Mouse (Mus musculus): Measurements from ENCODE around the gene Dxo. TPM values are rescaled to one million over a fixed set of nuclear protein-coding genes. Genes with fewer than 3 reads are reported as not detected.

Dxo gene
- total RNA-seq (2023): 10 to 100 TPM; 49.0 to 49.1 TPM

DNA sequence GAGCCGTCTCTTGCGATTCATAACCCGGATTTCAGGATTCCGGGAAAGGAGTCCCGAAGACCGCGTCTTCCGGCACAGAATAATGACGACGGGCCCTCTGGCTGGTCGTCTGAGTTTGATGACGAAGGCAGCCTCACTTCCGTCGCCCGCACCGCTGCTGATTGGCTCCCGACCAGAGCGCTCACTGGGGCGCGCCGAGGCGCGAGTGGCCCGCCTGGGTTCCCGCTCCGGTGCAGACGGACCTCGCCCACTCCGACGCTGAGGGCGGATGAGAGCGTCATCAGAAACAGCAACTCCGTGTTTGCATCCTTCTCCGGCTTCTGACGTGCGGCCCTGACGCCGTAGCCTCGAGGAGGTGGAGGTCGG is at the start of gene Dxo, which contains the start of gene Stk19:
Gene Dxo, plus strand, starts transcription at position 164 of the 366 bp plus-strand sequence.
Gene Stk19, minus strand, starts transcription at position 90 of the 366 bp plus-strand sequence.

GRCm38 (mm10) chr17:34804301-34804700 is 32.5 kb upstream of the Dxo start, which contains the start of gene Cyp21a1:
TSS of gene Cyp21a1 (minus strand) at chr17:34804561.

DNA sequence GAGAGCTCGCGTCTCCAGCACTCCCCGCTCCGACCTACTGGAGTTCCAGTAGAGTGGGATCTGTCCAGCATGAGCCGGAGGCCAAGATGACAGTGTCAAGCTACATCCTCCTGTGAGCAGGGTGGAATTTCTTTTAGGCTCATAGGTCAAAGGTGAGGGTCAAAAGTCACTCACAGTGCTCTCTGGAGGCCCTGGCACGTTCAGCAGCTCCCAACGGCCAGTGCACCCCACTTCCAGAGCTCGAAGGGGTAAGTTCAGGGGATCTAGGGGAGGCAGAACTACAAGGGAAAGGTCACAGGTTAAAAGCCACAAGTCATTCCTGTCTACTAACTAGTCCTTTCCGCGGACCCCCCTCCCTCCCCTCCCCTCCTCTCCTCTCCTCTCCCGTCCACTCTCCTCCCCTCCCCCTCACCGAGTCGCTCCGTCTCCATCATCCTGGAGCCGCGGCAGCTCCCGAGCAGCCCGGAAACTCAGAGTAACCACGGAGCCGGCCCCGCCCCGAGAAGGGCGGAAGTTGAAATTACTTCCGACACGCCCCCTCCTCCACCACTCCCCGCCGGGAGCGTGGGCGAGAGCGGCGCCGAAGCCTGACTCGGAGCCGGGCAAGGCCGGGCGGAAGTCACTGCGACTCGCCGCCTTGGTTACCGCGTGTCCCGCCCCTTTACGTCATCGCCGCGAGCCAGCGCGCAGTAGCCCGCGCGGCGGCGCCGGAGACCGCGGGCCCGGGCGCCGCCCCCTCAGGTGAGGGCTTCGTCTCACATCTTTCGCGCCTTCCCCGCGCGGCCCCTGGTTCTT is 13.1 kb downstream of the Dxo start, which contains the start of the genes Skiv2l and Nelfe:
Gene Skiv2l, minus strand, starts transcription at position 489 of the 795 bp plus-strand sequence.
Gene Nelfe, plus strand, starts transcription at position 670 of the 795 bp plus-strand sequence.

GRCm38 (mm10) chr17:34862416-34863081 is 25.7 kb downstream of the Dxo start, which contains the start of gene Cfb:
TSS of gene Cfb (minus strand) at chr17:34862518.

DNA sequence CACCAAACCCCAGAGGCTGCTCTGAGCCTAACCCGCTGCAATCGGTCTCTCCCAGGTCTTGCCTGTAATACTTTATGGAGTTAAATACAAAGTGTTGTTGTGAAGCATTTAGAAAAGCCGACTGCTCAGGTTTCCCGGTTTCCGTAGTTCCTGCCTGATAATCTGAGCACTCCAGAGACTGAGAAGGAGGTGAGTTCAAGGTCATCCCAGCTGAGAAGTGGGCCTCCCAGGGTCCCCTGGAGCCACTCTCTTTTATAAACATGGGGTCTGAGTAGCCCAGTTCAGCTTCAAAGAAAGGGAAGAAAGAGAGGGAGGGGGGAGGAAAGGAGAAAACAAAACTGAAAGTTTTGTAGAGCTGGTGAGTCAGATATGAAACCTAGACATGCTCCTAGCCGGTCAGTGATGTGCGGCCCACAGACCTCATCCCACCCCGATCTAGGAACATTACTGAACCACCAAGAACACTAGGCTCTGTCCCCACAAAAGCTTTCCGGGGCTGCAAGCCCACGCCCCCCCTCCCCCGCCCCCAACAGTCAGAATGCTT is 42.6 kb downstream of the Dxo start, which contains the start of gene Zbtb12:
Gene Zbtb12, plus strand, starts transcription at position 148 of the 544 bp plus-strand sequence.

GRCm38 (mm10) chr17:34881683-34882310 is 45.0 kb downstream of the Dxo start, which contains the start of gene Gm20547:
TSS of gene Gm20547 (minus strand) at chr17:34882042.

Other genes with a start within 250 kb of the Dxo start
- gene Gpsm3, start 247.2 kb upstream of the Dxo start, total RNA-seq (2023): 100 to 1,000 TPM; 376 to 393 TPM
- gene Pbx2, start 245.8 kb upstream of the Dxo start, total RNA-seq (2023): 10 to 100 TPM; 94.8 to 99.9 TPM
- gene Ager, start 239.2 kb upstream of the Dxo start, total RNA-seq (2023): 1 to 10 TPM; 5.8 to 7.0 TPM
- 10 to 100 TPM; 38.2 to 39.0 TPM for gene Rnf5, start 233.3 kb upstream of the Dxo start, total RNA-seq (2023)
- gene Agpat1, start 232.8 kb upstream of the Dxo start, total RNA-seq (2023): 10 to 100 TPM; 55.4 to 56.5 TPM
- gene Egfl8, start 221.0 kb upstream of the Dxo start, total RNA-seq (2023): 1 to 10 TPM; 5.0 to 5.5 TPM
- gene Ppt2, start 208.5 kb upstream of the Dxo start, total RNA-seq (2023): 10 to 100 TPM; 42.1 to 43.5 TPM
- not detected for gene Prrt1, start 207.5 kb upstream of the Dxo start, total RNA-seq (2023)
- gene Fkbpl, start 192.3 kb upstream of the Dxo start, total RNA-seq (2023): 10 to 100 TPM; 13.6 to 18.7 TPM
- gene Atf6b, start 189.9 kb upstream of the Dxo start, total RNA-seq (2023): 10 to 100 TPM; 59.5 to 60.4 TPM
- gene Tnxb, start 166.5 kb upstream of the Dxo start, total RNA-seq (2023): under 1 TPM; 0.04 to 0.07 TPM
- gene C4b, start 93.1 kb upstream of the Dxo start, total RNA-seq (2023): under 1 TPM; 0.29 to 0.59 TPM
- not detected for gene Cyp21a1, start 32.5 kb upstream of the Dxo start, total RNA-seq (2023)
- gene Stk19, start 74 bp upstream of the Dxo start, total RNA-seq (2023): 10 to 100 TPM; 34.1 to 39.4 TPM
- gene Skiv2l, start 13.2 kb downstream of the Dxo start, total RNA-seq (2023): 10 to 100 TPM; 66.2 to 72.1 TPM
- 10 to 100 TPM; 23.4 to 30.8 TPM for gene Nelfe, start 13.4 kb downstream of the Dxo start, total RNA-seq (2023)
- 1 to 10 TPM; 1.6 to 1.8 TPM for gene Cfb, start 25.5 kb downstream of the Dxo start, total RNA-seq (2023)
- gene Zbtb12, start 42.5 kb downstream of the Dxo start, total RNA-seq (2023): 1 to 10 TPM; 2.8 to 3.9 TPM
- gene Gm20547, start 45.0 kb downstream of the Dxo start, total RNA-seq (2023): not detected
- under 1 TPM in 1 of 2 experiments, not detected in 1; 0.24 TPM for gene C2, start 61.2 kb downstream of the Dxo start, total RNA-seq (2023)
- 10 to 100 TPM; 68.7 to 71.8 TPM for gene Ehmt2, start 61.5 kb downstream of the Dxo start, total RNA-seq (2023)
- not detected for gene Slc44a4, start 77.4 kb downstream of the Dxo start, total RNA-seq (2023)
- gene Neu1, start 94.2 kb downstream of the Dxo start, total RNA-seq (2023): 10 to 100 TPM; 60.2 to 63.2 TPM
- 100 to 1,000 TPM in 1 of 2 experiments, 10 to 100 TPM in 1; 58.3 to 134 TPM for gene Hspa1b, start 122.2 kb downstream of the Dxo start, total RNA-seq (2023)
- not detected for gene Gm20481, start 132.9 kb downstream of the Dxo start, total RNA-seq (2023)
- gene Hspa1a, start 135.1 kb downstream of the Dxo start, total RNA-seq (2023): 100 to 1,000 TPM in 1 of 2 experiments, 10 to 100 TPM in 1; 86.4 to 244 TPM
- gene Hspa1l, start 135.7 kb downstream of the Dxo start, total RNA-seq (2023): under 1 TPM in 1 of 2 experiments, not detected in 1; 0.20 TPM
- 10 to 100 TPM; 41.4 to 45.7 TPM for gene Lsm2, start 144.8 kb downstream of the Dxo start, total RNA-seq (2023)
- gene Vars, start 164.0 kb downstream of the Dxo start, total RNA-seq (2023): 10 to 100 TPM; 61.7 to 68.3 TPM
- gene Vwa7, start 179.6 kb downstream of the Dxo start, total RNA-seq (2023): under 1 TPM in 1 of 2 experiments, not detected in 1; 0.15 TPM
- gene Sapcd1, start 191.0 kb downstream of the Dxo start, total RNA-seq (2023): 1 to 10 TPM; 1.3 to 2.1 TPM
- gene Msh5, start 209.7 kb downstream of the Dxo start, total RNA-seq (2023): 10 to 100 TPM; 11.5 to 12.5 TPM
- 100 to 1,000 TPM; 262 to 285 TPM for gene Clic1, start 212.9 kb downstream of the Dxo start, total RNA-seq (2023)
- gene Ddah2, start 222.0 kb downstream of the Dxo start, total RNA-seq (2023): 1 to 10 TPM; 2.5 to 3.1 TPM
- 1 to 10 TPM in 1 of 2 experiments, not detected in 1; 1.0 TPM for gene Ly6g6c, start 228.4 kb downstream of the Dxo start, total RNA-seq (2023)
- gene Mpig6b, start 229.2 kb downstream of the Dxo start, total RNA-seq (2023): under 1 TPM in 1 of 2 experiments, not detected in 1; 0.26 TPM
- gene Ly6g6e, start 239.9 kb downstream of the Dxo start, total RNA-seq (2023): not detected
- gene Ly6g6d, start 241.0 kb downstream of the Dxo start, total RNA-seq (2023): not detected
- gene Ly6g6f, start 248.6 kb downstream of the Dxo start, total RNA-seq (2023): under 1 TPM in 1 of 2 experiments, not detected in 1; 0.35 TPM

All from neutrophil, adult 83 days (primary cell).